Mouse (Mus musculus) MEL (cell line): ENCODE results near the gene Fus.

ENCODE experiments used
- BHLHE40 ChIP-seq: IDR thresholded peaks from 2 replicates; pipeline ENCODE4 v1.6.1; 2012; ENCODE audit warnings: low read depth, mild to moderate bottlenecking, inconsistent platforms, low read length, improper control_type of control experiment, borderline replicate concordance
- CTCF ChIP-seq, 3 experiments: IDR thresholded peaks in 2 of 3; conservative IDR thresholded peaks in 1 of 3; 2 replicates each; pipeline ENCODE4 v1.5.1; 2011 to 2012; ENCODE audit warnings: low read length in 3 of 3, low read depth in 2 of 3, mild to moderate bottlenecking in 2 of 3, improper control_type of control experiment in 1 of 3, inconsistent platforms in 1 of 3, mixed read lengths in 1 of 3, moderate library complexity in 1 of 3; ENCODE audit not compliant: control insufficient read depth in 1 of 3, insufficient read depth in 1 of 3, poor library complexity in 1 of 3, severe bottlenecking in 1 of 3
- E2F4 ChIP-seq: IDR thresholded peaks from 2 replicates; pipeline ENCODE4 v1.6.1; 2011; ENCODE audit warnings: low read depth, low read length, improper control_type of control experiment, borderline replicate concordance
- GATA1 ChIP-seq: IDR thresholded peaks from 2 replicates; pipeline ENCODE4 v1.6.1; 2011; ENCODE audit warnings: low read depth, low read length, improper control_type of control experiment
- MAX ChIP-seq: IDR thresholded peaks from 2 replicates; pipeline ENCODE4 v1.6.1; 2011; ENCODE audit warnings: low read length, improper control_type of control experiment
- MAZ ChIP-seq: IDR thresholded peaks from 2 replicates; pipeline ENCODE4 v1.6.1; 2012; ENCODE audit warnings: low read depth, mild to moderate bottlenecking, inconsistent platforms, low read length, improper control_type of control experiment
- NRF1 ChIP-seq: IDR thresholded peaks from 2 replicates; pipeline ENCODE4 v1.6.1; 2014; ENCODE audit warnings: low read depth, mild to moderate bottlenecking, inconsistent platforms, low read length, improper control_type of control experiment, moderate library complexity; ENCODE audit not compliant: poor library complexity, insufficient read depth, severe bottlenecking
- POLR2A ChIP-seq, 2 experiments: IDR thresholded peaks; 2 replicates each; pipeline ENCODE4 v1.6.1; 2011 to 2012; ENCODE audit warnings: low read length in 2 of 2, mild to moderate bottlenecking in 2 of 2, control low read depth in 1 of 2, improper control_type of control experiment in 1 of 2, low read depth in 1 of 2, moderate library complexity in 1 of 2; ENCODE audit not compliant: control insufficient read depth in 1 of 2, insufficient read depth in 1 of 2, poor library complexity in 1 of 2
- POLR2AphosphoS5 ChIP-seq: IDR thresholded peaks from 2 replicates; pipeline ENCODE4 v1.6.1; 2012; ENCODE audit warnings: low read depth, borderline replicate concordance, mild to moderate bottlenecking, inconsistent platforms, low read length, moderate library complexity, mixed read lengths
- SIN3A ChIP-seq: IDR thresholded peaks from 2 replicates; pipeline ENCODE4 v1.6.1; 2012; ENCODE audit warnings: low read length, improper control_type of control experiment, inconsistent platforms
- TAL1 ChIP-seq: IDR thresholded peaks from 2 replicates; pipeline ENCODE4 v1.6.1; 2012; ENCODE audit warnings: mild to moderate bottlenecking, inconsistent platforms, low read length, moderate library complexity, mixed read lengths
- ZMIZ1 ChIP-seq: IDR thresholded peaks from 2 replicates; pipeline ENCODE4 v1.6.1; 2012; ENCODE audit warnings: low read depth, mild to moderate bottlenecking, inconsistent platforms, low read length, improper control_type of control experiment, moderate library complexity

- TF ChIP-seq POLR2A (IDR thresholded peaks at IDR 0.05; ENCODE audit: control insufficient read depth in 1 of 2, insufficient read depth in 1 of 2, low read depth in 1 of 2, low read length in 2 of 2, poor library complexity in 1 of 2) (no peak), ZMIZ1 (no peak), CTCF (IDR thresholded peaks at IDR 0.05 in 2 of 3, conservative IDR thresholded peaks at IDR 0.05 in 1 of 3; ENCODE audit: control insufficient read depth in 1 of 3, insufficient read depth in 1 of 3, low read depth in 2 of 3, low read length in 3 of 3, poor library complexity in 1 of 3, severe bottlenecking in 1 of 3) (no peak), POLR2AphosphoS5 (no peak), SIN3A (no peak), TAL1 (no peak), GATA1 (no peak), BHLHE40 (no peak), E2F4 (no peak), MAX (no peak), MAZ (no peak), NRF1 (no peak)
Observed at GRCm38 (mm10) chr7:128016650-128017049, 49.4 kb downstream of the Fus start.
